Mouse (Mus musculus): ENCODE results near the gene Klk1b22.
"Not testable (repeated sequence)": the region's sequence is repeated elsewhere in the genome, so short reads cannot be mapped to it uniquely, and the experiment has no call there.

The Klk1b22 gene

GRCm38 (mm10) chr7:44112373-44112772 is at the start of gene Klk1b22:
Gene Klk1b22, plus strand, starts transcription at chr7:44112673.
- no peak for DNase-seq (ENCODE audit: low read depth)

- no peak for DNase-seq (ENCODE audit: low read depth)
These were observed 40.4 kb upstream of the Klk1b22 start for GRCm38 (mm10) chr7:44072117-44072516.

GRCm38 (mm10) chr7:44077703-44078102 is 34.8 kb upstream of the Klk1b22 start:
- no peak for DNase-seq (ENCODE audit: low read depth)

DNA sequence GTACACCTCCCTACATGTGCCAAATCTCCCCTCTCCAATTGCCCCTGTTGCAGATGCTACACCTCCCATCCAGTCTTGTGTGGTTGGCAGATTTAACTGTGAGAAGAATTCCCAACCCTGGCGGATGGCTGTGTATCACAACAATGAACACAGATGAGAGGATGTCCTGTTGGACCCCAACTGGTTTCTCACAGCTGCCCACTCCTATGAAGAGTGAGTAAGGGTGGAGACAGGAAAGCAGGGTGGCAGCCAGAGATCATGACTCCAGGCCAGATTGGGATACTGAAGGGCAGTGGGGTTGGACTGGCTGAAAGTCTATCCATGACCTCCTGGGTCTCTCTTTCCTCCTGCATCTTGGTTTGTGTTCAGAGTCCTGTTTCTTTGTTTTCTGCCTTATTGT is 16.4 kb upstream of the Klk1b22 start:
- no peak for DNase-seq (ENCODE audit: low read depth)

DNA sequence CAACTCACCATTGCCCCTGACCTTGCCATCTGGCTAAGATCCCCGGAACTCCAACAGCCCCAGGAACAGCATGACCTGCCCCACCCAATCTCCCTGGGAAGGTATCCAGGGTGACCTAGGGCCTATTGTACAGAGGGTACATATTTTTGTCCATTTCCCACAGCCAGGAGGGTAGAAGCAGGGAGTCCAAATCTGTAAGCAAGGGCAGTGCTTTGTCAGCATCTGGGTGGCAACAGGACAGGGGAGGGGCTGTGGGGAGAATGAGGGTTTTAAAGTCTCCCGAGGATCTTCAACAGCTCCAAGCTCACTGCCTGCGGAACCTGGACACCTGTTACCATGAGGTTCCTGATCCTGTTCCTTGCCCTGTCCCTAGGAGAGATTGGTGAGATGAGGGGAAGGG is 10.4 kb upstream of the Klk1b22 start, which contains the start of gene Klk1b21:
TSS of gene Klk1b21 (plus strand) at position 301 of the 400 bp plus-strand sequence.
- DNase-seq (ENCODE audit: low read depth) = not testable (repeated sequence)

- DNase-seq (ENCODE audit: low read depth) = no peak
These were observed 11.0 kb downstream of the Klk1b22 start for GRCm38 (mm10) chr7:44123445-44123844.

GRCm38 (mm10) chr7:44136467-44136866 is 24.0 kb downstream of the Klk1b22 start, which contains the start of gene Klk1b16:
Gene Klk1b16, plus strand, starts transcription at chr7:44136767.
- DNase-seq (ENCODE audit: low read depth) = no peak

All from c-Kit-positive CD71-positive TER-119-negative erythroid progenitor cells, embryonic 14.5 days (primary cell).